Mouse (Mus musculus) spleen, postnatal 10 days (tissue): ENCODE results near the gene Igsf9.

ENCODE experiments used
- DNase-seq, 2 experiments: peaks; one replicate each; pipeline ENCODE4 v3.0.0; 2021 to 2022; ENCODE audit warnings: low spot score in 2 of 2

Igsf9 gene

DNA sequence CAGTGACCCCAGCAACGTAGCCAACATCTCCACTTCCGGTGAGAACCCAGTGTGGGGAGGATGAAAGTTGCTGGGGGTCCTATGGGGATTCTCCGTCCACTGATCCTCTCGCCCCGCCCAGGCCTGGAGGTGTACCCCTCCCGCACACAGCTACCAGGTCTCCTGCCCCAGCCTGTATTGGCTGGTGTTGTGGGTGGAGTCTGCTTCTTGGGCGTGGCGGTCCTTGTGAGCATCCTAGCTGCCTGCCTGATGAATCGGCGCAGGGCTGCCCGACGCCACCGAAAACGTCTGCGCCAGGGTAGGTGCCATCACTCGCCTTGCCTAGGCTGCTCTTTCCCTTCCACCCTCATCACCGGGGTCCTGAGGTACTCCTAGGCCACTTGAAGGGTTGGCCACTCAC lies 14.4 kb downstream of the Igsf9 start:
- DNase-seq, result no peak

DNA sequence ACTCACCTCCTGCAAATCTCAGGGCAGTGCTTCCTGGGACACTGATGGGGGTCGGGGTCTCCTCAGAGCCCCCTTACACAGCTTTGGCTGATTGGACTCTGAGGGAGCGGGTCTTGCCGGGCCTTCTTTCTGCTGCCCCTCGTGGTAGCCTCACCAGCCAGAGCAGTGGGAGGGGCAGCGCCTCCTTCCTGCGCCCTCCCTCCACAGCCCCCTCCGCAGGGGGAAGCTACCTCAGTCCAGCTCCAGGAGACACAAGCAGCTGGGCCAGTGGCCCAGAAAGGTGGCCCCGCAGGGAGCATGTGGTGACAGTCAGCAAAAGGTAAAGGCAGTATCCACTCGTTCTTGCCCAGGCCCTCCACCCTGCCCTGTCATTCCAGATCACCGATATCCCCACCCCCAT lies 15.8 kb downstream of the Igsf9 start:
- no peak for DNase-seq

DNA sequence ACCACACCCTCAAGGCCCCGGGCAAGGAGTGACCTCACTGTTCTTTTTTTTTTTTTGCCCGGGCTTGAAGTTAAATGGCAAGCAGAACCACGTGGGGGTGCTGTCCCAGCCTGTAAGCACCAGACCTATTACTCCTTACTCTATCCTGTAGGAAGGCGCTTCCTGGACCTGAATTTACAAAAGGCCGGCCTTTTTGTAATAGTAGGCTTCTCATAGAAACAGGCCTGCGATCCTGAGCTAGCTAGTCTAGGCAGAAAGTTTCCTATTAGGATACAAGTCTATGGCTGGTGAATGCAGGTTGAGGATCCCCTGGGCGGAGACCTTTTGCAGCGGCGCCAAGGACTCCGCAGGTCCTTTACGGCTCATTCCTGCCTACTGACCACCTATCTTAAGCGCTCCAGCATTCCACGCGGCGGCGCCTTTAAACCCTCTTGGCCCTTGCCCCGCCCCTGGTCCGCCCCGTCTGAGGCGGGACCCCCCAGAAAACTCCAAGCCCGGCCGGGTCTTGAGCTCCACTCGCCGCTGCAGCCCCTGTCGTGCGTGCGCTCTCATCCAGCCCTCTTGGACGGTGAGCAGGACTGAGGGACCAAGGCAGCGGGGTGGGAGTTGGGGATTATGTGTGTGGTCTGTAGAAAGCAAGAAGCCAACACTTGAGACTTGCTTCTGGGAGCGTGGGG lies 18.3 kb downstream of the Igsf9 start, which contains the start of gene Tagln2:
Tagln2 (plus strand) TSS at position 283 of the 677 bp plus-strand sequence.
- peak; percentile 46 to 72 for DNase-seq

DNA sequence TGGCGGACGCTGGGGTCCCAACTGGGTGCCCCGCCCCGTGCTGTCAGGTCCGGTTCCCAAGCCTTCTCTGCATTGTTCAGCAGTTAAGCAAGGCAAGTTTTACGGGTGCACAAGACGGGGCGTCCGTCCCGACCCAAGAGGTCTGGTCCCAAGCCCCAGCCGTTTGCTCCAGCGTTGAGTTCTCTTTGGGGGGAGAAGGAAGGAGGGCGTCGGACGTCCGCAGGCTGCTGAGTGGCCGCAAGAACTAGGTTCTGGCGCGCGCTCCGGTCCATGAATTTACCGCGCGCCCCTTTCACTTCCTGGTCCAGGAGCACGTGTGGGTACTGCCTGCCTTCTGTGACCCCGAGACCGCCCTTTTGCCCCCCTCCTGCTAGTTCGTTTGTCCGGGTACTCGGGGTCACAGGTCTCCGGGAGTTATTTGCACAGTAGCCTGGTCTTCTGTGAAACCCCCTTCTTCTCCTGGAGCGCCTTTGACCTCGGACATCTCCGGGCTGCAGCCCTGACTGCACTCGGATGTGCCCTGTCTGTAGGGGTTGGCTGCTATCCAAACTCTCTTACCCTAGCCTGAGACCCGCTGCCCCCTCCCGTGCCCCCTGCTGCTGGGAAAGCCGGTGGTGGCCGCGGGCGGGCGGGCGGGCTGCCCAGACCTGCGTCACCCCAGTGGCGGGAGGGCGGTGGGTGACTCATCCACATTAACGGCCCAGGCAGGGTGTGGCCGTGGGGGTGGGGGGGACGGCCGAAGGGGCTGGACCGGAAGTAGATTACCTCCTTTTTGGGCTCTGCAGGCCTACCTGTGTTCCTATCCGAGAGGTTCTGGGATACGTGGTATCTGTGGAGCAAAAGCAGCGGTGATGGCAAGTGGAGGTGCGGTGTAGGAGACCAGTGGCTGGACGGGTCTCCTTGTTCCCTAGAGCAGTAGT lies 19.1 kb downstream of the Igsf9 start:
- DNase-seq, result peak; percentile 43 to 56

DNA sequence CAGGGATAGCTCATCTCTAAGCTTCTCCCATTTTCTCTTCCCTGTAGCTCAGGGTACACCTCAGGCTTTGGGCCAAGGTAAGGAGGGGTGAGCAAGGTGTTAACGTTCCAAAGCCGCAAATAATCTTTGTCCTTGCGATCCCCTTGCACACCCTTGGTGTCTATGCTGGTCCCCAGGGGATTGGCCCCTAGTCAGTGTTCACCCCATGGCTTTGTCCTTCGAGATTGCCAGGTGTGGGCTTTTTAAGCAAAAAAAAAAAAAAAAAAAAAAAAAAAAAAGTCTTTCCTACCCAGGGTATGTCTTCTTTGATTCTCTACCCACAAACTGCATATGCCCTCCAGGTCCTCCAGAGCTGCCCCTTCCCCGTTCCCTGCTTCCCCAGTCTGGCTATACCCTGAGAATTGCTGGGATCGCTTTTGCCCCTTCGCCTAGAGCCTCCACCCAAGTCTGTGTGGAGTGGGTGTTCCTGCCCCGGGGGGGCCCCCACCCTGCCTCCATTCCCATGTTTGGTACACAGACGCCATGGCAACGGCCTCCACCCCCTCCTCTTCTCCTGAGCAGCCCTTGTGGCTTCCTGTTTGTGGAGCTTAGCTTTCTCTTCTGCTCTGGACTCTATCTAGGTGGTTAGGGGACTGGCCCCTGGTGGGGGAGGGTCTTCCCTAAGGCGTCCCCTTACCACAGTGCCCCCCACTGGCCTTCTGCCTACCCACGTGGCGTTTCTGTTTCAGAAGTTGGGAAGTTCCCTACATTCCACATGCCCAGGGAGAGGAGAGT lies 20.0 kb downstream of the Igsf9 start:
- peak; percentile 31 to 61 for DNase-seq

DNA sequence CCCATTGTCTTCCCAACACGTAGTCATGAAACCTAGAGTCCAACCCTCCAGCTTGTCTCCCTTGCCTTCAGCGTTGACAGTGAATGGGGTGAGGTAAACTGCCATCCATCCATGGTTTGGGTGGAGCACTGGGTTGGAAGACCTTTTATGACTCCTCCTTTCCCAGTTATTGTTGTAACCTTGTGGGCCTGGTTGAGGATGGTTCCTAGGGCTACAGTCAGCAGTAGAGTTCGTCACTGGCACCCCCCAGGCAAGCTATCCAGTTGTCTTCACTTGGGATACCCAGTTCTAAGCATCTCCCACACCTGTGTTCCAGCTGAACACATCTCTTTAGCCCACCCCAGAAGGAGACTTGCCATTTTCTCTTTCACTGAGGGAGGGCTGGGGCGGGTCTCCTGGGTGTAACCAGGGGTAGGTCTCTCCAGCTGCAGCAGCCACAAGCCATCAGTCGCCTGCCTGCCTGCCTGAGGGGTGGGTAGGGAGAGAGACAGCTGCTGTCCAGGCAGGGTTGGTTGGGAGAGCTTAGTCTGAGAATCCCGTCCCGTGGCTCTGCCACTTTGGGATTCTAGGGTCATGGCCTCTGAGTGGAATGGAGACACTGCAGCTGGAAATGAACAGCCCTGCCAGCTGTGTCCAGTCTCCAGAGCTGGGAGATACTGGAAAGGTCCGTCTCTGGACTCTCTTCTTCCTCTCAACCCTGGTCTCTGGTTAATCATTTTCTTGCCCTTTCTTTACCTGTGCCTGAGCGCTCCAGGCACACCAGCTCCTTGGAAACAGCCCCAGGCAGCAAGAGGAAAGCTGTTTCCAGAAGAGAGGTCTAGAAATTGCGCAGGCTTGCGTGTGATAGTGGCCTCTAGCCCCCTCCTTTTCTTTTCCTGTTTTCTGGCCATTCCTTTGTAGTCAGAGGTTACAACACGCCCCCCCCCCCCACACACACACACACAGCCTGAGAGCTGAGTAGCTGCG lies 20.8 kb downstream of the Igsf9 start:
- DNase-seq, result no peak

DNA sequence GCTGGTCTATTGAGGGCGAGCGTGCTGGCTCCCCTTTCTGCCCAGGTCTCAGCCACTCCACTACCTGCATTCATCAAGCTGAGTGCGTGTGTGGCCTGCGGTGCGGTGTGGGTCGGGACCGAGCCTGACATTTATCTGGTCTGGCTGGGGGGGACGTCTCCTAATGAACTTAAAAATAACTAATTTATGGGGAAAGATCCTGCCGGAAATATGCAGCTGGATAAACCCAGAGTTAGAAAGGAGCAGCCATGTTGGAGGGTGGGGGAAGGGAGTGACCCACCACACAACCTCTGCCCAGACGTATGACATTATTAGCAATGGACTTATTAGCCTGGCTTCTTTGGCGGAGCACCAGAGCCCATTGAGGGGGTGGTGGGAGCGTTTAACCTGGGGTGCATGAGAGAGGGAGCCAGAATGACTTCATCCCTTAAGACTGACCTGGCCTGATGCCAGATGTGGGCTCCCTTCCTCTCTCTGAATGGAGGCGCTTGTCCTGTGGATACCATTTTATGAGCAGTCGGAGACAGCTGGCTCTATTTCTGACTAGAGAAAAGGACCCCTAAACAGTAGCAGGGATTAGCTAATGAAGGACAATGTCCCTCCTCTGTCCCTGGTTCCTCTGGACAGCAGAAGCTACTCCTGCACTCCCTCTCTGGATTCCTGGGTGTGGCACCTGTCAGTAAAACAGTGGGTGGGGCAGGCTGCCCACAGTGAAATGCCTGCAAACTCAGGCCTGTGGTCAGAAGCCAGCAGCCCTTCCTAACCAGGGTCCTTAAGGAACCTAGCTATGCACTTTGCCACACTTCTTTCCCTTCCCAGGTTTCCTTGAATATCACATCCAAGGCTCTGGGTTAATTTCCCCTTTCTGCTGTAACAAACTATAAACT lies 21.8 kb downstream of the Igsf9 start:
- no peak for DNase-seq

DNA sequence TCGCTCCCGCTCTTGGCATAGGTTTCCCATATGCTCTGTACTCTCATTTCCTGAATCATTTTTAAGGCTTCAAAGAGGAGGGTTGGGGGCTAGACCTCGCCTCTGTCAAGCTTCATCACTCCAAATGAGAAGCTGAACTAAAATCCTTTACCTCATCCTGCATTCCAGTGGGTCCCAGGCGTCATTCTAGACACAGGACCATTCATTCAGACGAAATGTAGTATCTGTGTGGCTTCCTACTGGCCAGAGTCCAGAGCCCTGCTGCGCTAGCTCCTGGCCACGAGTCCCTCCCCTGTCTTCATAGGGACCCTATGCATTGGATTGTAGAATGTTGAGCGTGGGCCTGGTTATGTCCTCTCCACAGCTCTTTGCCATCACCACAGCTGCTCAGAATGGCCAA lies 23.2 kb downstream of the Igsf9 start:
- DNase-seq, result no peak

DNA sequence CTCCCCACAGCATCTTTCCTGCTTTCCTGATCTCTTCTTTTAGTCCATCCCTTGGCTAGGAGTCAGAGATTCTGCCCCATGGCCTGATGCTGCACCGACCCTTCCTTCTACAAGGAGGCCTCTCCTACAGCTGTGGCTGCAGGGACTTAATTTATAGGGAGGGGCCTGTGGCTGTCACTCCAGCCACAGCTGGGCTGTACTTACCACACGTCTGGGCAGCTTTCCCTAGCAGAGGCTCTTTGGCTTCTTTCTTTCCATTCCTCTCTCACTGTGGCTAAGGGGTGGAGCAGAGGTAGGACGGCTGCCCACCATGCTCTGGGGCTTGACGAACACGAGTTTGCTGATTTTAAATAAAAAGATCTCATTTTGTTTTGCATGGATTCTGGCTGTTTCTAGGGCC lies 25.4 kb downstream of the Igsf9 start:
- no peak for DNase-seq

DNA sequence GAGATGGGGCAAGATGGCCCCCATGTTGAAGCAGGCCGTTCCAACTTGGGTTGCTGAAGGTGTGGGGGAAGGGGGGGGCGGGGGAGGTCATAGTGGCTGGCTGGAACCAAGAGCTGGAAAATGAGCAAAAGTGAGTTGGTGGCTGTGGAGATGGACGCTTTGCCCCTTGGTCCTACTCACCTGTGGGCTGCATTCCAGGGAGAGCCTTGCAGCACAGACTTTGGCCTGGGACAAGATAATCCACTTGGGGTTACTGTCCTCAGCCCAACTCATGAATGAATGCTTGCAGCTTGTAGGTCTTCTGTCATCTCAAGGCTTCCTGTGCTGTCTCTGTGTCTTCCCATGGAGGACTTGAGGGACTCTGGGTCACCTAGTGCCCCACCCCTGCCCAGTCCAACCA lies 26.1 kb downstream of the Igsf9 start:
- DNase-seq, result no peak

DNA sequence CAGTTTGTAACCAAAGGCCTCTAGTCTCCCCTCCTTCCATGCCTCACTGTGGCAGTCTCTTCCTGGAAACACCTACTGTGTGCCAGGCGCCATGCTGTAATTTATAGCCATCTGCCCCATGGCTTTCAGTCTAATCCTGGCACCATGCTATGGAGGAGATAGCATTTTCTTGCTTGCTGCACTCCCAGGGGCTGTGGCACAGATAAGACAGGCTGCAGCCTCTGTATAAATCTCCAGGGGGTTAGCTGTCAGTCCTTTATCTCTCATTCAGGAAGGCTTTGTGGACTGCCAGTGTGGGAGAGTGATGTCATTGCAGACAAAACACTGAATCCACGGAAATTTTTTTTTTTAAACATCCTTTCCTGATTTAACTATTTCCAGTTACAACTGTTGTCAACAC lies 26.6 kb downstream of the Igsf9 start:
- DNase-seq, result no peak

DNA sequence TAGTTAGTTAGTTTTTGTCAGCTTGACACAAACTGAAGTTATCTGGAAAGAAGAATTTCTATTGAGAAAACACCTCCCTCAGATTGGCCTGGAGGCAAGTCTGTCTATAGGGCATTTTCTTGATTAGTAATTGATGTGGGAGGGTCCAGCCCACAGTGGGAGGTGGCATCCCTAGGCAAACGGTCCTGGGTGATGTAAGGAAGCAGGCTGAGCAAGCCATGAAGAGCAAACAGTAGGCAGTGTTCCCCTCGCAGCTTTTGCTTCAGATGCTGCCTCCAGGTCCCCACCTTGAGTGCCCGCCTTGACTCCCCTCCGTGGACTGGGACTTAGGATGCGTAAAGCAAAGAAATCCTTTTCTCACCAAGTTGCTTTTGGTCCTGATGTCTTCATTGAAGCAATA lies 27.6 kb downstream of the Igsf9 start:
- DNase-seq, result no peak

DNA sequence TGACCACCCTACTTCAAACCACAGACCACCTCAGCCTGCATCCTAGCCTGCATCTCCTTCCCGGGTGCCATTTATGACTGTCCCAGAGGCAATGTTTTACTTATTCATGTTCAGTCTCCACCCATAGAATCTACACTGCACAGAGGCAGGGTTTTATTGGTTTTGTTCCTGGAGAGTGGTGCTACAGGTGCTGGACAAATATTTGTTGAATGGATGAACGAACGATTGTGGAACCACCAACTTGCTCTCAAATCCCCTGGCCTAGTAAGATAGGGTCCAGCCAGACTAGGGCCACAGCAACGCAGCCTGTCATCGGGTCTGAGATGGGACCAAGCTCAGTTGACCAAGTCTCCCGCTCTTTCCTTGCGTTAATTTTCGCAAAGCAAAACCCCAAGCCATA lies 28.4 kb downstream of the Igsf9 start:
- DNase-seq, result no peak

DNA sequence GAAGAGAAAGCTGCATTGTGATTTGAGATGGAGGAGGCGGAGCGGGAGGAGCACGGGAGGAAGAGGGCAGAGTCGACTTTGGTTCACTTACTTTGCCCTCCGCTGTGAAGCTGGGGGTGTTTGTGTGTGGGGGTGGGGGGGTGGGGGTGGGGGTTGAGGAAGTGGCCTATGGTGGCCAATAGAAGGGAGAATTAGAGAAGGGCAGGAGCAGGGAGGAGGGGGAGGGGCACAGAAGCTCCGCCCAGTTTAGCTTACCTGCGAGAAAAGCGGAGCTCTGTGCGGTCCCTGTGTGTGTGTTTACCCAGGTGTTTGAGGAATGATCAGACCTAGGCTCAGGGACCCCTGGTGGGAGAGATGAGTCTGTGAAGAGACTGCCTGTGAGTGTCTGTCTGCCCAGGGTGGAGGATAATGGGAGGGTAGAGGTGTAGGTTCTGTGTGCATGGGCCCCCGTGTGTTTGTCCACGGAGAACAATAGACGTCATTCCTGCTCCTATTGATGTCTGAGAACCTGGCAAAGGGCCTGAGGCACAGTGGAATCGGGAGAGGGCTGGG lies 28.9 kb downstream of the Igsf9 start:
- no peak for DNase-seq

DNA sequence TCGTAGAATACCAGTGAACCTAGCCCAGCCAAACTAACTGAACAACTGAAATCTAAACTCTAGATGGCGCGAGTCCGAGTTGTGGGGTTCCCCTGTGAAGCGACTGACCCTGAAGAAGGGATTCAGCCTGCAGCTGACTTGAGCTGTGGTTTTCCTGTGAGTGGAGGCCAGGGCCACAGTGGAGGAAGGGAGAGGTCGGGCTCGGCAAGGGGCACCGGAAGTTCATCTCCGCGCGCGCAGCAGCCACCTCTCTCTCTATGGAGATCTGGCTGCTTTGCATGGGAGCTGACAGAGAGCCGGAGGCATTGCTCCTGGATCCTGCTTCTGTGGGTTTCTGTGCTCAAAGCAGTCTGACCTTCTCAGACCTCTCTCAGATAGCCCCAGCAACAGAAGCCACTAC lies 31.4 kb downstream of the Igsf9 start:
- peak; percentile 35 to 71 for DNase-seq

DNA sequence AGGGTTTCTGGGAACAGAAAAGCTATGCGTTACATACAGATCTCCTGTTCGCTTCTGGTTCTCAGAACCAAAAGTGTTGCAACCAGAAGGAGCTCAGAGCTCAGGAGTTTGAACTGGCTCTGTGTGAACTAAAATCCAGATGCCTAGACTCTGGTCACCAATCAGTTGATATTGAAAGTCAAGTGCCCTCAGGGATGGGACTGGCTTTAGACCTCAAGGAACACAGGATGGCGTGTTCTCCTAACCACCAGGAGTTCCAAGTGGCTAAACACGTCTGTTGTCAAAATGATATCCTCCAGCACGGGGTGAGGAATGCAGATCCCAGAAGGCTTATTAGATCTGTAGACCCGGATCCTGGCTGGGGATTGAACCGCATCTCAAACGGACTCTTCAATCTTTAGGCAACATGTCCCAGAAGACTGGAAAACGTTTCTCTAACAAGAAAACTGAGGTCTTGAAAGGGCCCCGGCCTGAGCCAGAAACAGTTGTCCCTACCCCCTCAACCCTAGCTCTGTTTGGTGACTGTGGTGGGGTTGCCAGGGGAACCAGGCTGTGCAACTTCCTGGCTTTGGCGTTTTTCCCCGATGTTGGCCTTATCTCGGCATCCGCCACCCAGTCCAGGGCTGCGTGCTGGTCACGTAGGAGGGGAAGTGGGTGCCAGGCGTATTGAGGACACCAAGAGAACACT lies 32.1 kb downstream of the Igsf9 start:
- peak; percentile 31 to 67 for DNase-seq

DNA sequence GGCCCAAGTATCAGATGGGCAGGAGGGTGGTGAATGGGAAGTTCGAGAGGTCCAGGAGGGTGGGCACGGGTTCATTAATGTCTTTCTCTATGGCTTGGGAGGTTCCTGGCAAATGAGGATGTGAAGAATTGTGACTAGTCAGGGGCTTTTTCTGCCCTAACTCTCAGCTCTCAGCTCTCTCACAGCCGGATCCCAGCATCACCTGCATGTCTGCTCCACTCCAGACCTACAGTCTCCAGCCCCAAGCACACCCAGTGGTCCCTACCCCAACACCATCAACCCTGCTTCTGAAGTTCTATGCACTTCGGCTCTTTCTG lies 32.6 kb downstream of the Igsf9 start:
- no peak for DNase-seq

DNA sequence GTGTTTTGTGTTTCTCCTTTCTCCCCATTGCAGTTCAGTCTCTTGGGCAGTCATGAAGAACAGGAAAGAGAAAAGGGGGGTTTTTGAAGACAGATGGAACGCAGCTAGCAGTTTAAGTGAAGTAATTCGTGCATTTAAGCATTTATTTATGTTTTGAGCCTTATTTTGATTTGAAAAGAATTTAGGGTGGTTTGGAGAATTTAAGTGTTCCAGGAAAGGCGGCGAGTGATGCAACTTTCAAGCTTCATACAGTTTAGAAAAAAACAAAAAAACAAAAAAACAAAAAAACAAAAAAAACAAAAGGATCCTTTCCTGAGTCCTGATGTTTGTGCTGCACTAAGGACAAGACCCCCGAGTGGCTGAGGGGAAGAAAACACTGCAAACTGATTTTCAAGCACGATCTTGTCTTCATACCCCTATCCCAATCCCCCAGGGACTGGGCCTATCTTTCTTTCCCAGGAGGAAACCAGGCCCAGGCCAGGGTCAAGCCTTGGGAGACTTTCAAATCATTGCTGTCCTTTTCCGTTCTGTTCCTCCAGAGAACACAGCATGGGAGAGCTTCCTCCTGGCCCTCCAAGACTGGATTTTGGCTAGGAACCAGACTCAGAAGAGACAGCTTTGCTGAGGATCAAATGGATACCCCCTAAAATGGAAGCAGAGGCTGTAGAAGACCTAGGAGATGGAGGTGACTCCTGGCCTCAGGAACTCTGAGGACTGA lies 33.1 kb downstream of the Igsf9 start:
- no peak for DNase-seq

DNA sequence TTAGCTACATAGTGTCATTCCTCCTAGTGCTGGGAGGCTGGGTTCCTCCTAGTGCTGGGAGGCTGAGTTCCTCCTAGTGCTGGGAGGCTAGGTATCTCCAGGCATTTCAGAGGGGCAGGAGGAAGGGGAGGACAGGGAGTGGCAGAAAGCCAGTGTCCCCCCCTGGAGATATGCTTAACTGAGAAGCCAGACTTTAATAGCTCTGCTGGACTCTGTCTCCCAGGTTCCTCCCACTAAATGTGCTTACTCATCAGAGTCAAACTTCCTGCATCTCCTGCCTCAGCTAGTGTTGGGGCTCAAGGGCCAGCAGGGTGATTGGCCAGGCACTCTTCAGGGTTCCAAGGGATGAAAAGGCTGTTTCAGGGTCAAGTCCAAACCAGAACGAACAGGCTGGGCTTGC lies 33.8 kb downstream of the Igsf9 start:
- DNase-seq, result no peak
